Mouse (Mus musculus): ENCODE measurements at regions not wholly inside any gene's neighbourhood (a gene's known extent, or its start where the extent isn't known, plus 50 kb on each side); places are given as distances from the start of the nearest gene placed in this dataset.

GRCm38 (mm10) chr1:181295651-181296050 lies 56.8 kb upstream of the Cnih3 start:
- Histone ChIP-seq H3K27ac (ENCODE audit: low read length) (no peak overlapping the region), H3K4me1 (ENCODE audit: control insufficient read depth, insufficient read depth, low read length) (no peaks in the 10 kb centered on the region), H3K27me3 (ENCODE audit: control insufficient read depth, insufficient read depth, low read length) (no peaks in the 10 kb centered on the region), H3K9ac (ENCODE audit: low read length) (no peak overlapping the region), H3K36me3 (ENCODE audit: control insufficient read depth, insufficient read depth) (no peaks in the 10 kb centered on the region), H3K9me3 (replicated peaks; ENCODE audit: control insufficient read depth, low read length) (no peaks in the 10 kb centered on the region), H3K4me3 (ENCODE audit: low read length) (no peak overlapping the region), H3K4me2 (ENCODE audit: low read depth, low read length) (no peak overlapping the region)
- ATAC-seq (replicated peaks; ENCODE audit: extremely low read depth, insufficient read depth, low FRiP score) = no peak
- 78% methylated on average over 4 of the region's 4 CpGs for WGBS

GRCm38 (mm10) chr1:181298063-181298462 lies 54.4 kb upstream of the Cnih3 start:
- WGBS = 44% methylated on average over 5 of the region's 5 CpGs
- no peaks in the 10 kb centered on the region for H3K36me3 ChIP-seq (ENCODE audit: control insufficient read depth, insufficient read depth)
- ATAC-seq (replicated peaks; ENCODE audit: extremely low read depth, insufficient read depth, low FRiP score) = no peak
- H3K9ac ChIP-seq (ENCODE audit: low read length) = no peak overlapping the region
- H3K4me2 ChIP-seq (ENCODE audit: low read depth, low read length) = no peak overlapping the region
- no peaks in the 10 kb centered on the region for H3K9me3 ChIP-seq (replicated peaks; ENCODE audit: control insufficient read depth, low read length)
- H3K4me3 ChIP-seq (ENCODE audit: low read length) = no peak overlapping the region
- H3K27me3 ChIP-seq (ENCODE audit: control insufficient read depth, insufficient read depth, low read length) = no peaks in the 10 kb centered on the region
- H3K27ac ChIP-seq (ENCODE audit: low read length) = no peak overlapping the region
- no peaks in the 10 kb centered on the region for H3K4me1 ChIP-seq (ENCODE audit: control insufficient read depth, insufficient read depth, low read length)

GRCm38 (mm10) chr1:181299075-181299665 lies 53.3 kb upstream of the Cnih3 start:
- Histone ChIP-seq H3K4me1 (ENCODE audit: control insufficient read depth, insufficient read depth, low read length) (no peaks in the 10 kb centered on the region), H3K36me3 (ENCODE audit: control insufficient read depth, insufficient read depth) (no peaks in the 10 kb centered on the region), H3K27ac (ENCODE audit: low read length) (no peak overlapping the region), H3K27me3 (ENCODE audit: control insufficient read depth, insufficient read depth, low read length) (no peaks in the 10 kb centered on the region), H3K9ac (ENCODE audit: low read length) (no peak overlapping the region), H3K4me2 (ENCODE audit: low read depth, low read length) (no peak overlapping the region), H3K4me3 (ENCODE audit: low read length) (no peak overlapping the region), H3K9me3 (replicated peaks; ENCODE audit: control insufficient read depth, low read length) (no peaks in the 10 kb centered on the region)
- no peak for ATAC-seq (replicated peaks; ENCODE audit: extremely low read depth, insufficient read depth, low FRiP score)
- WGBS = 81% methylated on average over 14 of the region's 14 CpGs

- Histone ChIP-seq H3K4me3 (ENCODE audit: low read length) (no peak overlapping the region), H3K36me3 (ENCODE audit: control insufficient read depth, insufficient read depth) (no peaks in the 10 kb centered on the region), H3K9me3 (replicated peaks; ENCODE audit: control insufficient read depth, low read length) (no peaks in the 10 kb centered on the region), H3K4me2 (ENCODE audit: low read depth, low read length) (no peak overlapping the region), H3K9ac (ENCODE audit: low read length) (no peak overlapping the region), H3K4me1 (ENCODE audit: control insufficient read depth, insufficient read depth, low read length) (no peaks in the 10 kb centered on the region), H3K27ac (ENCODE audit: low read length) (no peak overlapping the region), H3K27me3 (ENCODE audit: control insufficient read depth, insufficient read depth, low read length) (no peaks in the 10 kb centered on the region)
- no peak for ATAC-seq (replicated peaks; ENCODE audit: extremely low read depth, insufficient read depth, low FRiP score)
- WGBS = 84% methylated on average over 6 of the region's 6 CpGs
Measured at GRCm38 (mm10) chr1:181299826-181300225, 52.6 kb upstream of the Cnih3 start.

GRCm38 (mm10) chr1:181302151-181302550 lies 50.3 kb upstream of the Cnih3 start:
- Histone ChIP-seq H3K9me3 (replicated peaks; ENCODE audit: control insufficient read depth, low read length) (no peaks in the 10 kb centered on the region), H3K4me2 (ENCODE audit: low read depth, low read length) (no peak overlapping the region), H3K4me1 (ENCODE audit: control insufficient read depth, insufficient read depth, low read length) (no peaks in the 10 kb centered on the region), H3K27ac (ENCODE audit: low read length) (no peak overlapping the region), H3K36me3 (ENCODE audit: control insufficient read depth, insufficient read depth) (no peaks in the 10 kb centered on the region), H3K27me3 (ENCODE audit: control insufficient read depth, insufficient read depth, low read length) (no peaks in the 10 kb centered on the region), H3K9ac (ENCODE audit: low read length) (no peak overlapping the region), H3K4me3 (ENCODE audit: low read length) (no peak overlapping the region)
- no peak for ATAC-seq (replicated peaks; ENCODE audit: extremely low read depth, insufficient read depth, low FRiP score)
- WGBS = 93% methylated on average over 17 of the region's 17 CpGs
